Mouse (Mus musculus) thymus, postnatal 14 days (tissue): ENCODE measurements around the gene Tmod4.
"Not testable (repeated sequence)": the region's sequence is repeated elsewhere in the genome, so short reads cannot be mapped to it uniquely, and the experiment has no call there.

Experiments
- DNase-seq: peaks from one replicate; pipeline ENCODE4 v3.0.0; 2021

Tmod4 gene

GRCm38 (mm10) chr3:95124246-95124645 lies at the start of gene Tmod4:
Tmod4 (plus strand) TSS chr3:95124476.
- DNase-seq = peak; percentile 41

GRCm38 (mm10) chr3:95088071-95088470 lies 36.2 kb upstream of the Tmod4 start:
- no peak for DNase-seq

- no peak for DNase-seq
Observed at GRCm38 (mm10) chr3:95100854-95101253, 23.4 kb upstream of the Tmod4 start.

GRCm38 (mm10) chr3:95105121-95105520 lies 19.2 kb upstream of the Tmod4 start:
- no peak for DNase-seq

- DNase-seq = no peak
Observed at GRCm38 (mm10) chr3:95105586-95106337, 18.5 kb upstream of the Tmod4 start.

- DNase-seq = peak; percentile 97
Observed at GRCm38 (mm10) chr3:95106338-95107117, 17.7 kb upstream of the Tmod4 start, which contains the start of gene Pip5k1a. Pip5k1a (minus strand) TSS chr3:95106930.

- DNase-seq = not testable (repeated sequence)
Observed at GRCm38 (mm10) chr3:95107308-95107707, 17.0 kb upstream of the Tmod4 start.

- peak; percentile 17 for DNase-seq
Observed at GRCm38 (mm10) chr3:95107898-95108297, 16.4 kb upstream of the Tmod4 start.

GRCm38 (mm10) chr3:95110911-95111726 lies 13.2 kb upstream of the Tmod4 start, which contains the start of gene Vps72:
Vps72 (plus strand) TSS chr3:95111022.
- DNase-seq = peak; percentile 91

- no peak for DNase-seq
Observed at GRCm38 (mm10) chr3:95112760-95113159, 11.5 kb upstream of the Tmod4 start.

- no peak for DNase-seq
Observed at GRCm38 (mm10) chr3:95117751-95118150, 6.5 kb upstream of the Tmod4 start.

GRCm38 (mm10) chr3:95121580-95121979 lies 2.7 kb upstream of the Tmod4 start:
- DNase-seq = no peak

GRCm38 (mm10) chr3:95124972-95125371 lies 696 bp downstream of the Tmod4 start:
- DNase-seq = no peak

GRCm38 (mm10) chr3:95129226-95129651 lies 5.0 kb downstream of the Tmod4 start:
- no peak for DNase-seq

GRCm38 (mm10) chr3:95130081-95130480 lies 5.8 kb downstream of the Tmod4 start:
- DNase-seq = no peak

GRCm38 (mm10) chr3:95132389-95132788 lies 8.1 kb downstream of the Tmod4 start:
- peak; percentile 21 for DNase-seq

GRCm38 (mm10) chr3:95133176-95133575 lies 8.9 kb downstream of the Tmod4 start:
- DNase-seq = no peak

GRCm38 (mm10) chr3:95133680-95134101 lies 9.4 kb downstream of the Tmod4 start, which contains the start of the genes Scnm1 and Lysmd1:
Scnm1 (minus strand) TSS chr3:95134011.
Lysmd1 (plus strand) TSS chr3:95134088.
- peak; percentile 92 for DNase-seq

GRCm38 (mm10) chr3:95134133-95134532 lies 9.9 kb downstream of the Tmod4 start:
- not testable (repeated sequence) for DNase-seq

GRCm38 (mm10) chr3:95135023-95135422 lies 10.7 kb downstream of the Tmod4 start:
- DNase-seq = peak; percentile 48

- peak; percentile 23 for DNase-seq
Observed at GRCm38 (mm10) chr3:95135433-95136052, 11.3 kb downstream of the Tmod4 start.

GRCm38 (mm10) chr3:95136336-95136735 lies 12.1 kb downstream of the Tmod4 start:
- DNase-seq = no peak
